Mouse (Mus musculus) olfactory bulb, adult 2 months (tissue): Measurements from ENCODE around the gene Ube2d1.

Experiments
- CTCF ChIP-seq: fragments of 200-500 bp; IDR thresholded peaks from 2 replicates; pipeline ENCODE4 v1.5.1; 2012; ENCODE audit warnings: low read depth, mild to moderate bottlenecking, low read length, moderate library complexity; ENCODE audit not compliant: insufficient read depth
- POLR2A ChIP-seq: fragments of 200-500 bp; IDR thresholded peaks from 2 replicates; pipeline ENCODE4 v1.6.1; 2012; ENCODE audit warnings: mild to moderate bottlenecking, low read depth, low read length, moderate library complexity; ENCODE audit not compliant: insufficient read depth

GRCm38 (mm10) chr10:71330070-71330469 lies 45.0 kb upstream of the Ube2d1 start:
- TF ChIP-seq POLR2A (no peak), CTCF (no peak)
